Mouse (Mus musculus) layer of hippocampus, adult 18-20 months (tissue): ENCODE measurements around the gene Myof. TPM values are rescaled to one million over a fixed set of nuclear protein-coding genes. Genes with fewer than 3 reads are reported as not detected.
A peak's percentile ranks its signal among the peaks of the same experiment; 100 is the strongest.

Experiments
- DNase-seq, 2 experiments: peaks; one replicate each; pipeline ENCODE4 v3.0.0; 2022; ENCODE audit warnings: low spot score in 2 of 2
- total RNA-seq, 2 experiments: library from RNA; stranded (reverse); gene quantifications; 2 replicates each; pipeline ENCODE4 v1.2.3; 2021

Gene Myof
- total RNA-seq, 2 experiments from 2014 or later, result 3.3 to 4.3 TPM

DNA sequence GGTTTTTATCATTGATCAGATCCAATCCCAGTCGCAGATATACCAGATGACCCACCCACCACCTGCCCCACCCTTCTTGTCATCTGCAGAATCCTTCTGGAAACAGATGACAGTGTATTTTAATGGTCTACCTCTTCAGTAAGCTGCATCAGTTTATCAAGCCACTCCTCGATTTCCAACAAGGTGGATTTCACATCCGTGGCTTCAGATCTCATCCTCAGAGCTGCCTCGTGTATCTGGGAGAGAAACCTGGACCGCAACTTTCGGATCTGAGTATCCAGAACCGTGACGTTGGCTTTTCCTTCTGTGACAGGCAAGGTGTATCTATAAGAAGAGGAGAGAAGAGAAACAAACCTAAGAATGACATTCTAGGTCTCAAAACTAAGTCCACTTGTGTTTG, 89.1 kb downstream of the Myof start:
- no peak for DNase-seq

DNA sequence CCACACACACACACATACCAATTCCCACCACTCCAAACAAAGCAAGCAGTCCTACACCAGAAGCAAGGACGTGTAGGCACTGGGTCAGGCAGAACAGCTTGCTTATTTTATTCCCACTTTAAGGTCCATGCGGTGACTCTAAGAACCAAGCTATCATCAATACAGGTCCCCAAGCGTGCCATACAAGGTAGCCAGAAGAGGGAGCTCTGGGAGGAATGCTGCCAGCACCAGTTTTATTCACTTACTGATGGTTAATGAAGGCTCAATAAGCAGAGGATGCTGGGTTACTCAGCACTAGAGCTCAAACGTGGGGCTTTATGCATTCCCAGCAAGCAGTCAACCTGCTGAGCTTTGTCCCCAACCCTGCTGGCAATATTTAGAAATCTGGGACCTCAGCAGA, 96.7 kb downstream of the Myof start:
- DNase-seq, result peak in 1 of 2 experiments; percentile 30

DNA sequence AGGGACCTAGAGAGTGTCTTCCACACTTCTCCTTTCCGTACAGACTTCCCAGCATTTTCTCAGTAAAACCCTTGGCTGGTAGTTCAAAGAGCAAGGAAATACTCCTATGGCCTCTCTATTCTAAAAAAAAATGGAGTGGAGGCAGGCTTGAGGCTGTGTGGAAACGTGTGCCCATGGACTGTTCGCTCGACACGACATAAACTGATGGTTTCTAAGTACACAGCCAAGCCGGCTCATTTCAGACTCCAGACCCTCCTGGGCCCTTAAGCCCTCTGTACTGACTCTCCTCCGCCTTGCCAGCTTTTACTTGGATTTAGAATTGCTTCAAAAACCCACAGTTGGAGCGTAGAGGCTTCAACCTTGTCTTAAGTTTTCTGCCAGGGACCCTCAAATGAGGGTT, 97.3 kb downstream of the Myof start:
- DNase-seq, result no peak

DNA sequence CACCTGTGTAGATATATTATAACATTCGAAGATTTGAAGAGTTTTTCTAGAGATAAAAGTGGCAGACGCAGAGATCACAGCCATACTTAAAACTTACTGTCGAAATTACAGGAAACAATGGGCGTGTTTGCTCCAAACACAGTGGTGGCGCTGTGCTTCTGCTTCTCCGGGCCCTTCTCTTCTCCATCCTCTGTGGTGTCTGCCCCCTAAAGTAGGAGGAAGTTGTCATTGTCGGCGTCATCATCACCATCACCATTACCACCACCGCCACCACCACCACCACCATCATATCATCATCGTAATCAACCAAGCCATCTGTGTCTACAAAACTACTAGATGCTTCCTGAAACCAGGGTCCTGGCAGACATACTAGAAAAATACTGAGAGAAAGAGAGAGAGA, 104.2 kb downstream of the Myof start:
- DNase-seq, result no peak

DNA sequence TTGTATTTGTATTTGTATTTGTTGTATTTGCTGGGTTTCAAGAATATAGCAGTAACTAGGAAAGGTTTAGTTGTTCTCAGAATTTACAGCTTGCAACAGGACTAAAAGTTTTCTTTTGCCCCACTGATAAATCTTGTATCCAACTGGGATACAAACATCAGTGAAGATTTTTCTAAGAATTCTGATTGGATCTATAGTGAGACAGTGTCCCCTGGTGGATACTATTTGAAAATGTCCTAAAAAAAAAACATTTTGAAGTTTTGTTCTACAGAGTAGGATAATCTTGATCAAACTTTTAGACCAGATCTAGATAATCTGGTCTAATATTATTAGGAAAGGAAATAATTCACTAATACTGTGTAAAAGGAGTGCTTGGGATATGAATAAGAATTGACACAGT, 106.3 kb downstream of the Myof start:
- DNase-seq, result no peak

DNA sequence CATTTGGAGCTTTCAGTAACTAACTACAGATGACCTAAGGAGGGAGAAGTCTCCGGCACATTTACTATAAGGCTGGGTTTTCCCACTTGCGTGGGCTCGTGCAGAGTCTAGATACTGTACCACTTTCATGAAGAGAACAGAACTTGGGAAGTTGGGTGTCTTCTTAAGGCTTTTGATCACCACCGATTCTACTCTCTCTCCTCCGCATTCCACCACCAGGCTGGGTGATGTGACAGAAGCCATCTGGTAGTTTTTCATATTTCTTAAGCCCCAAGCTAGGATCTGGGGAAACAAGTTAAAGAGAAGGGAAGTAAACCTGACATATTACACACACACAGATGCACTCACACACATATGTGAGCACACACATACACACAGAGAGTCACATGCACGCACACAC, 108.7 kb downstream of the Myof start:
- peak; percentile 11 to 25 for DNase-seq

DNA sequence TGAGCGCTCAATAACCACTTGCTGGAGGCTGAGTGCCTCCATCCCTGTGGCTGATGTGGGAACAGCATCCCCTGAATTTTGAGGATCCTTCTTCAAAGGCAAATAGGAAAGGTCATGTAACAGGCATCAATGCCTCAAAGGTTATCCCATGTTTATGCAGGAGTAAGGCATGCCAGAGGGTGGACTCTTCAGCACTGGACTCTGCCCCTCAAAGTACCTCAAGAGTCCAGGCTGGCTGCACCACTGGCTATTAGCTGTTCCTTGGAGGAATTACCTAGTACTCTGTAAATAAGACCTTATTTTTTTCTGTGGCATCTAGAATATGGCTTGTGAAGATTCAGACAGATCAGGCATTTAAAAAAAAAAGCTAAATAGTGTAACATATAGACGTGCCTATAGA, 111.2 kb downstream of the Myof start:
- no peak for DNase-seq

DNA sequence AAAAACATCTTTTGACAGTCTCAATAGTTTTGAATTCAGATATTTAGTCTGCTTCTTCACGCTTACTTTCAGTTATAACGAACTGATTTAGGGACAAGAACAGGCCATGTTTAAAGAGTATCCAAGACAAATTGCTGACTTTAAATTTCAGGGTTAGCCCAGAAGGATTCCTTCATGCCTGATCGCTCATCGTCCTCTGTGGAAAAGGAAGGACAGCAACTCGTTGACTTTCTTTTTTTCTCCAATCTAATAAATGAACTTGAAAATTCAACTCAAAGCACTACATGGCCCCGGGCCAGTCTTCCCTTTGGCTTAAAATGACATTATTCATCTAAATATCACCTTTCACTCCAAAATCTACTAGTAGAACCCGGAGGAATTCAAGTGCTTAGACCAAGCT, 115.5 kb downstream of the Myof start:
- no peak for DNase-seq

DNA sequence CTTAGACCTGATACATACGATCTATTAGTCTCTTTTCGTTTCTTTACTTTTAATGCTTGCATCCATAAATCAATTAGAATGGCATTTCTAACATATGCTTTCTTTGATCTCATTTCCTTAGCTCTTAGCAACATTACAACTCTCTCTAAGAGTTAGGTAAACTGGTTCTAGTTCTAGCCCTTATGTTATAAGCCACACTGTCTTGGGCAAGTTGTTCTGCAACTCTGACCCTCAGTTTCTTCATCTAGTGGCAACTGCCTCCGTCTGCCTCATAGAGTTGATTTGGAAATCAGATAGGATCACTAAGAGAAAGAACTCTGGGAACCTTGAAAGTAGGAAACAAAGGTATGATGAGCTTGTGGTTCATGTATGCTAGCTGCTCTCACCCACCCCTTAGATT, 118.1 kb downstream of the Myof start:
- DNase-seq, result no peak

DNA sequence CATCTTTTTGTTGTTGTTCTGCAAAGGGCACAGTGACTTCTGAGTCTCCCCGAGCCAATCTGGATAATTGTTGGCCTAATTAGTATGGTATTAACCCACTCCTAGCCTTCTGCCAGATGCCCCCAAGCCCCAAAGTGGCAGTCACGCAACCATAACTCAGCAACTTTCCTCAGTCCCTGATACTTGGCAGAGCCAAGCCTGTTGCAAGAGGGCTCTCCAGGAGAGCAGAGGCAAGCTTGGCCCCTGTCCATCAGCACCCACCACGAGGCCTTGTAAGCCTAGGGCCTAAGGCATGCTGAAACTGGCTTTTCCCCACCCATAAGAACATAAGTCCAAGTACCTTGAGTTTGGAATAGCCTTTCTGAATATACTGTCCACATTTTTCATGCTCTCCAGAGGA, 119.1 kb downstream of the Myof start:
- no peak for DNase-seq

DNA sequence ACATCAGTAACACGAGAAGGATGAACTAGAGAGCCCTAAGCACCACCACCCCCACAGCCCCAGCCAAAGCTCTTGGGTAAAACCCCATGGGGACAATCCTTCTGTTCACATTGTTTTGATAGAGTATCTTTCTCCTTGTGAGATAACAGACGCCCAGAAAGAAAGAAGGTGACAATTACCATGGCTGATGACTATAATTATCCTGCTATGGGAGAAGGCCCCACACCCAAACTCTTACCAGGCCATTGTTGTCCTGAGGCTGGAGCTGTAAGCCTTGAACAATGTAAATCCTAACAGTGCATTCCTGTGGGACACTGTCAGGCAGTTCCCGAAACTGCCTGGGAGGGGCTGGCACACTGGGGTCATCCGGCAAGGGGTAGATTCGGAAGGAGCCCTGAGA, 122.3 kb downstream of the Myof start:
- no peak for DNase-seq

DNA sequence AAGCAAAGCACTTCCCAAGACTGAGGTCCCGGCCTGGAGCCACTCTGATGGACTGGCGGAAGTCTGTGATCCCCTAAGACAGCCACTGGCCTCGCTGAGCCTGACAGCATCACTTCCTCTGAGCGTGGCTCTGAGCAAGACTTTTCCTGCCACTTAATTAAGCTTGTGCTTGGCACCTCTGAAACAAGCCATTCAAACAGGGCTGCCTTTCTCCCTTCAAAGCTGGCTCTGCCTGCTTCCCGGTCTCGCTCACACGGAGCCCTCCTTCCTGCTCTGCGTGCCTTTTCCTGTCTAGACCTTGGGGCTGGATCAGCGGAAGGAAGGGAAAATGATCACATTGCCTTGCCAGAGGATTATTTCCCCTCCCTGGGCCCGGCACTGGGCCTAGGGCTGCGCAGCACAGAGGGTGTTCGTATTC, 124.9 kb downstream of the Myof start:
- no peak for DNase-seq

DNA sequence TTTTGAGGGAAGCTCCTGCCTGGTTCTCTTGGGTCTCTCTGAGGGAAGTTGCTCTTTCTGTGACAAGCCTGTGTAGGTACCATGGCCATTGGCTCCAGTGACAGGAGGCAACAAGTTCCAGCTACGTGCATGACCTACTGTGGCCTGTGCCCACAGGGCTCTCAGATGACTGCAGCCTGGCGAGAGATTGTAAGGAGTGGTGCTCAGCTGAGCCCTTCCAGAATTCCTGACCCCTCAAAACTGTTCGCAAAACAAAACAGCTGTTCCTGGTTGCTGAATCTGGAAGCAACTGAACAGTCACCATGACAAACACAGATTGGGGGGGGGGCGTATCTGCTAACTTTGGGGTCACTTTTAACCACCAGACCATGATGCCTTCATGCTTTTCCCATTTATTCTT, 129.1 kb downstream of the Myof start:
- DNase-seq, result no peak

DNA sequence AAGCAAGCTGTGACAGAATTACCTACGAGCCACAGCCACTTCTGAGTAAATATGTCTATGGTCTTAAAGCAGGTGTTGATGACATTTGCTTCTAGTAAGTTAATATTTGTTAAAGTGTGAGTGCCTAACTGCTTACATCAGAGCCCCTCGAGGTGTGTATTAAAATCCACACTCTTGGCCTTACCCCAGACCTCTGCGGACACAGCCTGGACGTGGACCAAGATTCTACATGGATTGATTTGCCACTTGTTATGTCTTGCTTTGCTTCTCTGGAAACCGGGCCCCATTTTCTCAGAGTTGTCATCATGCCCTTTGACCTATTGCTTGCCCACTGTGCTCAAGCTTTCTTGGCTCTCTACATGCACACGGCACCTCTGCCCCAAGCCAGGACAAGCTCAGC, 130.9 kb downstream of the Myof start:
- DNase-seq, result no peak

DNA sequence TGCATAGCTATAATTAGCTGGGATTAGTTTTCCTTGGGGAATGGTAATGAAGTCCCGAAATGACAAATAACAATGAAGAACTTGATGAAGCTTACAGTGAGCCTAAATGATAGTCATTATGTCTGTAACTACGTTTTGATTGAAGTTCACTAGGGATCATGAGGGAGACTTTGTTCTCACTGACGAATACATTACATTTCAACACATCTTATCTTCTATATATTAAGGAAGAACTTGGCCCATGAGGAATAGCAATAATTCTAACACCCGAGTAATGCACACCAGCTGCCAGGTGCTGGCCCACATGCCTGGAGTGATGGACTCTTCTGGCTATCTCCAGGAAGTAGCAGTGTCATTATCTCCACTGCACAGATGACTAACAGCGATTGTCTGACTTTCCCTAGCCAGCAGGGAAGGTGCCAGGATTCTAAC, 133.5 kb downstream of the Myof start:
- no peak for DNase-seq

DNA sequence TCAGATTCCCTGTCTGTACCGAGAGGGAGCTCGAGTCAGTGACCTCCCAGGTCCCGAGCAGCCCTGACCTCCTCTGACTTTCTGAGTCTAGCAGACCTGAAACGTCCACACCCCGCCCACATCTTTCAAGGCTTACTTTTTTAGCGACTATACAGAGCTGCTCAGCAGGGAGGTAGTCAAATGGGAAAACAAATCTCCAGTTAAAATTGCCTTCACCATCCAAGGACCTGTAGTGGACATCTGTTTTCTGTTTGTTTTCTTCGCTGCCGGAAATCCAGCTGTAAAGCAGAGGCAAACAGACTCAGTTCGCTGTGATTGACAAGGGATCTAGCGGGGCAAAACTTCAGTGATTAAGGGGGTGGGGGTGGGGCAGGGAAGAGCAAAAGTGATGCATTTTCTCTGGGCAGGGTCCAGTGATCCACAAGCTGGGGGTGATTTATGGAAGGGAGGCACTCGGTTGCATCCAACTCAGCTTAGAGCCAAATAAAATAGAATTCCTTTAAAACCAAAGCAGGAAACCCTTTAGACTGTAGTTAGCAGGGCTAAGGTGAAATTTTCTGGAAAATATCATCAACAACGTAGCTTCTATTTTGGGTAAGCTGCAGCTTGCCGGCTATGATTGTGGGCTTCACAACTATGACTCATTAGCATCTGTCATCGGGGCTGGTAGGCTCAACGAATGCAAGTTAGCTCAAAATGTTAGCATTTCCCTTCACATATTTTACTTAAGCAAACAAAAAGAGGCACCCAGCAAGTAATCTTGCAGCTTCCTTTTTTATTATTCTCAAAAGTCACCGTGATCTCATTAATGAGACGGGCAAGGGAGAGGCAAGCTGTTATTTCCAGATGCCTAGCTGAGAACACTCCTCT, 135.7 kb downstream of the Myof start:
- peak; percentile 56 to 83 for DNase-seq

DNA sequence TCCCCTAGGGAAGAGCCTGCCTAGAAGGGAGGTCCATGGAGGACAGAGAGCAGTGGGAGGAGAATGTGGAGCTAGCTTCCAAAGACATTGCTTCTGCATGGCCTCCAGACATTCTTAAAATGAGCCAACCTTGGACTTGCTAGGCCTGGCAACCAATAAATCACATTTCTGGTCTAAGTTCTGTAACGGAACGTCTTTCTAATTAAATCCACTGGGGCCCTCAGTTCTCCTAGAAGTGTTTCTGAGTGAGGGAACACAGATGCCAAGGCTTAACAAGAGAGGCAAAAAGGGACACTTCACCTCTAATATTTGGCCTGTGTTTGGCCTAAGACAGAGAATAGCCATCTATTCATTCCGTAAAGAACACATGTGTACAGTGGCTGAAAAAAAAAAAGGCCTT, 136.5 kb downstream of the Myof start:
- DNase-seq, result no peak

DNA sequence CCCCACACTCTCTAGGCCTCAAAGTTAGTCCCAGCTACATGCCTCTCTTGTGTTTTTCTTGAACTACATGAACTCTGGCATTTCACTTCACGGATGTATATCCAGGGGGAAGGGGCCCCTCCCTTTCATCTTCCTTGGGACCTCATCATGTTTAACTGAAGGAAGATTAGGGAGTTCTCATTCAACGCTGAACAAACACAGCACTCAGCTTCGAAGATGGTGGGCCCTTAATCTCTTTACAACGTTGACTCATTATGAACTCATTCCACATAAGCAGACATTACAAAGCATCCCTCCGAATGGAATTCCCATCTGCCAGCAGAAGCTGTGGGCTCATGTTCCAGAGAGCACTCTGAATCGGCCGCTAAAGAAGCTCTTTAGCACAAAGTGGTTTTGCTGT, 147.3 kb downstream of the Myof start:
- DNase-seq, result peak in 1 of 2 experiments; percentile 51

DNA sequence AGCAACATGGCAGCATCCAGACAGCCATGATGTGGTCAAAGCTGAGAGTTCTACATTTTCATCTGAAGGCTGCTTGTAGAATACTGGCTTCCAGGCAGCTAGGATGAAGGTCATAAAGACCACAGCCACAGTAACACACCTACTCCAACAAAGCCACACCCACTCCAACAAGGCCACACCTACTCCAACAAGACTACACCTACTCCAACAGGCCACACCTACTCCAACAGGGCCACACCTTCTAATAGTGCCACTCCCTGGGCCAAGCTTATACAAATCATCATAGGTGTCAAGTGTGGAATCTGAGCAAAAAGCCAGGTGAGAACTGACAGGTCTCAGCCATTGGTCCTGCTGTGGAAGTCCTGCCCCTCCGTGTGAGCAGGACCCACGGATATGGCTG, 152.4 kb downstream of the Myof start:
- DNase-seq, result no peak

DNA sequence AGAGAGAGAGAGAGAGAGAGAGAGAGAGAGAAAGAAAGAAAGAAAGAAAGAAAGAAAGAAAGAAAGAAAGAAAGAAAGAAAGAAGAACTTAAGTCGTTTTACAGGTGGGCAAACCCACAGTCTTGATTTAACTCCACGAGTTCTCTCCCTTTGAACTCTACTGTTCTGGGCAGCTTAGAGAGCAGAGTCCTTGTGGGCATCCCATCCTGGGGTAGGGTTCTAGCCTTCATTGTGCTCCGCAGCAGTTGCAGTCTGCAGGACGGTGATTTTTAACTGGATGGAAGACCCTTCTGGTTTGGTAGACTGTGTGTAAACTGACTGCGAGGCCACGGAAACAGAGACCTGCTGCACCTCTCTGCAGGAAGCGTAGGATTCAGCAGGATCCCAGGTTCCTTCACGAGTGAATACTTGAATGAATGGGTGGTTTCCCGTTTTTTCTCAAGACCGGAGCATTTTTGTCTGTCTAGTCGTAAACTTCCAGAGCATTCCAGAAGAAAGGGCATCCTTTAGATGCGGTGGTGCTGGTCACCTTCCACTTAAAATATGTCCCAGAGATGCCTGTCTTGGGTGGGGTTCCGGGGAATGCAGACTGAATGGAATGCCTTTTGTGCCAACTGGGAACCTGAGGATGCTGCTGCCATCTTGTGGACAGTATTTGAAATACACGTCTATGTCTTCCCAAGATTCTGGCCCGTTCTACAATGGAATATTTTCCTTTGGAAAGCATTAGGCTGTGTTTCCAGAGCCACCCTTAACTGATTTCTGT, 156.8 kb downstream of the Myof start:
- peak; percentile 45 to 84 for DNase-seq

DNA sequence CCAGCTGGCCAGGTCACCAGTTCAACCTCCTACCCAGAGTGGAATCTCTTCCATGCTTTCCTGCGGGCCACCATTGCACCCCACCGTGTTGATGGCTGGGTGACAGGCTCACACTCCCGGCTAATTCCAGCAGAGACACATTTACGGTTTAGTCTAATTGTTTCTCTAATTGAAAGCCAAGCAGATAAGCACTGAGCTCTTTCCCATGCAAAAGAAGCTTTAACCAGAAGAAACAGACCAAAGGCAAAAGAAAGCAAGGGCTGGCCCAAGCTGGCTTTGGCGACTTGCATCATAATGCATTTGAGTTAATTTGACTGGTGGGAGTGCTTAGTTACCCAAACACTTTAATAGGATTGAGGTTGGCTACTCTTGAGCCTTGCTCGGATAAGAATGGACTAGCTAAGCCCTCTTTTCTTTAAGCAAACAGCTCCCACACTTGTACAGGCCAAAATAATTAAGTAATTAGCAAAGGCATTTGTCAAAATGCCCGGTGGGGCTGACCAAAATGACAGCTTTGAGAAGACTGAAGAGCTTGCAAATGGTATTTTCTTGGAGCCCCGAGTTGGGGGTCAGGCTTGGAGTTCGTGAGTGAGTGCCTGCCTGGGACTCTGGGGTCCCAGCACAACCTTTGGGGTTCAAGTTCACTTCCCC, 161.8 kb downstream of the Myof start:
- peak in 1 of 2 experiments; percentile 1 for DNase-seq
